Mouse (Mus musculus): ENCODE measurements at regions not wholly inside any gene's neighbourhood (a gene's known extent, or its start where the extent isn't known, plus 50 kb on each side); places are given as distances from the start of the nearest gene placed in this dataset.

DNA sequence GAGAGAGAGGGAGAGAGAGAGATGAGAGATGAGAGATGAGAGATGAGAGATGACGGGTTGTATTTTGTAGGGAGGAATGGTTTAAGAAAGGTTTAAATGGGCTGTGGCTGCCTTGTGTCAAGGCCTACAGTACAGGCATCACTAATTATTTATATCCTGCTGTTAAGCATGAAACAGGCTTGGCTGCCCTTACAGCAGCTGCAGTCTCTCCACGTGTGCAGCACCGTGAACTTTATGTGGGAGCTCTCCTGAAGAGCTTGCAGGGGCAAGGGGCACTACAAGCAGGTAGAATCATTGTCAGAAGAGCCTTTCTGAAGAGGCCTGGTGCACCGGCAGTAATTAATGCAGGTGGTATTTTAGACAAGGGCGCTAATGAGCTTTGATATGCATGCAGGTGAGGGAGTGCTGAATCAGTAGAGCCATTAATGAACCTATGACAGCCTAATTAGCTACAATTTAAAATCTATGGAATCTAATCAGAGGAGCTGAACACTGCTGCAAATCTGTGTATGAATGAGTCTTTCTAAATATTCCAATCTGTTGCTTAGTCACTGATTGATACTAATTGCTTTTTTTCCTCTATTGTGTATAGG lies 886.7 kb downstream of the Nxph1 start:
- TF ChIP-seq CTCF (IDR thresholded peaks at IDR 0.05; ENCODE audit: low read depth) (no peak), EP300 (IDR thresholded peaks at IDR 0.05; ENCODE audit: low read depth) (no peak)
